Mouse (Mus musculus): ENCODE results near the gene Tmem231. TPM values are rescaled to one million over a fixed set of nuclear protein-coding genes. Genes with fewer than 3 reads are reported as not detected.

Tmem231 gene
- polyA plus RNA-seq, 1 experiment from 2014 or later, result 19.6 TPM

DNA sequence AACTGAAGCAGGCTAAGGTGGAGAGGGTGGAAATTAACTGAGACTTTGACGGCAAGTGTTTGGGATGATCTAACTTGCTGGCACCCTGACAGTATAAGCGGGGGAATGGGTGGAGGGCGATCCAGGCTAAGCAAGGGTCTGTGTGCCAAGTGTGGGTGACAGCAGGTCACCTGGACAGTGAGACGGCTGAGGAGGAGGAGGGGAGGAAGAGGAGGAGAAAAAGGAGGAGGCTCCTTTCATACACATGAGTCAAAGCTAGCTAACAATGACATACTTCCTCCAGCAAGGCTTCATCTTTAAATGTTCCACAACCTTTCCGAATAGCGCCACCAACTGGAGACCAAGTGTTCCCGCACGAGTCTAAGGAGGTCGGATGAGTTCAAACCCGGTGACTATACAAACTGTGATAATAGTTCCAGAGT lies 10.3 kb downstream of the Tmem231 start:
- ATAC-seq (ENCODE audit: low read depth), result peak; percentile 59; the same call in 1 of the 2 replicates
- H3K9me3 ChIP-seq (ENCODE audit: control insufficient read depth, low read length), result no peaks in the 10 kb centered on the region
- no peaks in the 10 kb centered on the region for H3K27me3 ChIP-seq (ENCODE audit: control insufficient read depth, insufficient read depth, low read depth, low read length)
- peak overlapping the region; percentile 15; the same call in 1 of the 2 replicates for H3K4me3 ChIP-seq (ENCODE audit: low read length)
- H3K9ac ChIP-seq (ENCODE audit: low read length), result 0 out of 2 replicates have a peak overlapping the region, but pooled peaks have one; percentile 43
- 0 out of 2 replicates have a peak, but pooled peaks cover 2% of the 10 kb centered on the region for H3K36me3 ChIP-seq (ENCODE audit: control insufficient read depth, insufficient read depth, low read length)
- H3K4me1 ChIP-seq (replicated peaks; ENCODE audit: control insufficient read depth, insufficient read depth, low read length), result peaks cover 3% of the 10 kb centered on the region; the same call in 1 of the 2 replicates
- 17% methylated on average over 10 of the region's 10 CpGs for WGBS
- peak overlapping the region; percentile 31 for H3K4me2 ChIP-seq (ENCODE audit: low read depth, low read length)
- no peak overlapping the region for H3K27ac ChIP-seq (ENCODE audit: low read length)

GRCm38 (mm10) chr8:111920971-111921370 lies 12.7 kb downstream of the Tmem231 start:
- Histone ChIP-seq H3K27ac (ENCODE audit: low read length) (no peak overlapping the region), H3K4me2 (ENCODE audit: low read depth, low read length) (no peak overlapping the region)
- WGBS, result 69% methylated on average over 4 of the region's 4 CpGs

DNA sequence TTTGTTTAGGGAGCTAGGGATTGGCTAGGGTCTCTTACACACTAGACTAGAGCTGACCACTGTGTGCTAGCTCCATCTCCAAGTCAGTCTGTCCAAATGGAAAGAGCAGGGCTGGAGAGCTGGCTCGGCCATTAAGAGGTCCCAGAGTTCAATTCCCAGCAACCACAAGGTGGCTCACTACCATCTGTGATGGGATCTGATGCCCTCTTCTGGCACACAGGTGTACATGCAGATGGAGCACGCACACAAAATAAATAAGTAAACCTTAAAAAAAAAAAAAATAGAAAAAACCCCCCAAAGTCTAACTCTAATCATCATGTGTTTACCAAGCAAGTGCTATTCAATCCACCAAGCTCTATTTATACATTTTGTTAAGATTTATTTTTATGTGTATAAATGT lies 14.0 kb downstream of the Tmem231 start:
- H3K36me3 ChIP-seq (ENCODE audit: control insufficient read depth, insufficient read depth, low read length), result 0 out of 2 replicates have a peak, but pooled peaks cover 4% of the 10 kb centered on the region
- ATAC-seq (ENCODE audit: low read depth), result no peak
- H3K9ac ChIP-seq (ENCODE audit: low read length), result no peak overlapping the region
- no peak overlapping the region for H3K4me2 ChIP-seq (ENCODE audit: low read depth, low read length)
- no peak overlapping the region for H3K4me3 ChIP-seq (ENCODE audit: low read length)
- H3K27ac ChIP-seq (ENCODE audit: low read length), result no peak overlapping the region
- no peaks in the 10 kb centered on the region for H3K9me3 ChIP-seq (ENCODE audit: control insufficient read depth, low read length)
- peaks cover 3% of the 10 kb centered on the region; the same call in 1 of the 2 replicates for H3K4me1 ChIP-seq (replicated peaks; ENCODE audit: control insufficient read depth, insufficient read depth, low read length)
- H3K27me3 ChIP-seq (ENCODE audit: control insufficient read depth, insufficient read depth, low read depth, low read length), result no peaks in the 10 kb centered on the region
- 83% methylated on average over 2 of the region's 2 CpGs for WGBS

More at GRCm38 (mm10) chr8:111920971-111921370, 12.7 kb downstream of the Tmem231 start:
- Histone ChIP-seq H3K27me3 (ENCODE audit: control insufficient read depth, insufficient read depth, low read depth, low read length) (no peaks in the 10 kb centered on the region), H3K4me3 (ENCODE audit: low read length) (no peak overlapping the region), H3K9me3 (ENCODE audit: control insufficient read depth, low read length) (no peaks in the 10 kb centered on the region), H3K36me3 (ENCODE audit: control insufficient read depth, insufficient read depth, low read length) (0 out of 2 replicates have a peak, but pooled peaks cover 4% of the 10 kb centered on the region), H3K9ac (ENCODE audit: low read length) (no peak overlapping the region), H3K4me1 (replicated peaks; ENCODE audit: control insufficient read depth, insufficient read depth, low read length) (peaks cover 3% of the 10 kb centered on the region; the same call in 1 of the 2 replicates)
- ATAC-seq (ENCODE audit: low read depth), result no peak

DNA sequence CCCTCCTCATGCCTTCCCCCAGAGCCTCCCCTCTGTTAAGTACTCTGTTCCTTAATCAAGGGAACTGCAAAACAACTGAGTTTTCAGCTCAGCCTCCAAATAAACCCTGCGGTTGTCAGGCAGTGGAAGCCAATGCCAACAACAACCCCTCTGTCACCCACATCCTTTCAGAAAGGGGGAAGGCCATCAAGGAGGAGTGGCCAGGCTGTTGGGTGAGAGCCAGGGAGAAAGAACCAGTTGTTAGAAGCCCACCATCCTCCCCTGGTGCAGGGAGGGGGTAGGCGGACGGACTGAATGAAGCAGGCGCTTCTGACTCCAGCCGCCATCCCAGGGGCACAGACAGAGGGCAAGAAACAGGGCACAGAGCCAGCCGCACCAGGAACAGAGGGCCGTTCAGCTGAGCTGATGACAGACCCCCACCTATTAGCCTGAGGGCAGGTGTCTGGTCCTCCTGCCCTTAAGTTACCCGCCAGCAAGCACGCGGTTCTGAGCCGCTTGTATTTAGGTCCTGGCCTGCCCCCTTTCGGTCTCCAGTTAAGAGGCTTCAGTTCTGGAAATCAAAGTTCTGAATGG lies 20.7 kb downstream of the Tmem231 start:
- Histone ChIP-seq H3K27ac (ENCODE audit: low read length) (no peak overlapping the region), H3K4me1 (replicated peaks; ENCODE audit: control insufficient read depth, insufficient read depth, low read length) (peaks cover 2% of the 10 kb centered on the region; the same call in 1 of the 2 replicates), H3K27me3 (ENCODE audit: control insufficient read depth, insufficient read depth, low read depth, low read length) (peaks cover 11% of the 10 kb centered on the region), H3K9me3 (ENCODE audit: control insufficient read depth, low read length) (no peaks in the 10 kb centered on the region), H3K9ac (ENCODE audit: low read length) (no peak overlapping the region), H3K36me3 (ENCODE audit: control insufficient read depth, insufficient read depth, low read length) (no peaks in the 10 kb centered on the region), H3K4me2 (ENCODE audit: low read depth, low read length) (no peak overlapping the region), H3K4me3 (ENCODE audit: low read length) (no peak overlapping the region)
- 46% methylated on average over 12 of the region's 12 CpGs for WGBS
- peak; percentile 53; the same call in 1 of the 2 replicates for ATAC-seq (ENCODE audit: low read depth)

- Histone ChIP-seq H3K4me1 (replicated peaks; ENCODE audit: control insufficient read depth, insufficient read depth, low read length) (peaks cover 4% of the 10 kb centered on the region; the same call in 1 of the 2 replicates), H3K4me3 (ENCODE audit: low read length) (no peak overlapping the region), H3K9ac (ENCODE audit: low read length) (no peak overlapping the region), H3K9me3 (ENCODE audit: control insufficient read depth, low read length) (no peaks in the 10 kb centered on the region), H3K27me3 (ENCODE audit: control insufficient read depth, insufficient read depth, low read depth, low read length) (peaks cover 11% of the 10 kb centered on the region), H3K4me2 (ENCODE audit: low read depth, low read length) (no peak overlapping the region), H3K27ac (ENCODE audit: low read length) (no peak overlapping the region), H3K36me3 (ENCODE audit: control insufficient read depth, insufficient read depth, low read length) (no peaks in the 10 kb centered on the region)
- no peak for ATAC-seq (ENCODE audit: low read depth)
- 55% methylated on average over 7 of the region's 7 CpGs for WGBS
These were observed 22.1 kb downstream of the Tmem231 start for GRCm38 (mm10) chr8:111911572-111911971.

- peak within 1 kb of the TSS; percentile 47 for H3K4me3 ChIP-seq (ENCODE audit: low read length)
- peak within 1 kb of the TSS; percentile 59 for H3K4me2 ChIP-seq (ENCODE audit: low read depth, low read length)
- peak; percentile 67; the same call in 1 of the 2 replicates for ATAC-seq (ENCODE audit: low read depth)
- no peak within 1 kb of the TSS for H3K27ac ChIP-seq (ENCODE audit: low read length)
- WGBS, result 4% methylated on average over 47 of the region's 47 CpGs
- H3K27me3 ChIP-seq (ENCODE audit: control insufficient read depth, insufficient read depth, low read depth, low read length), result peaks cover 11% of the 10 kb centered on the region
- H3K9ac ChIP-seq (ENCODE audit: low read length), result peak within 1 kb of the TSS; percentile 66
- H3K36me3 ChIP-seq (ENCODE audit: control insufficient read depth, insufficient read depth, low read length), result no peaks in the 10 kb centered on the region
- H3K9me3 ChIP-seq (ENCODE audit: control insufficient read depth, low read length), result no peaks in the 10 kb centered on the region
- H3K4me1 ChIP-seq (replicated peaks; ENCODE audit: control insufficient read depth, insufficient read depth, low read length), result peaks cover 4% of the 10 kb centered on the region; the same call in 1 of the 2 replicates
These were observed 23.8 kb downstream of the Tmem231 start, which contains the start of gene Chst5 for GRCm38 (mm10) chr8:111909621-111910450. Gene Chst5 (minus strand): TSS chr8:111910447.

DNA sequence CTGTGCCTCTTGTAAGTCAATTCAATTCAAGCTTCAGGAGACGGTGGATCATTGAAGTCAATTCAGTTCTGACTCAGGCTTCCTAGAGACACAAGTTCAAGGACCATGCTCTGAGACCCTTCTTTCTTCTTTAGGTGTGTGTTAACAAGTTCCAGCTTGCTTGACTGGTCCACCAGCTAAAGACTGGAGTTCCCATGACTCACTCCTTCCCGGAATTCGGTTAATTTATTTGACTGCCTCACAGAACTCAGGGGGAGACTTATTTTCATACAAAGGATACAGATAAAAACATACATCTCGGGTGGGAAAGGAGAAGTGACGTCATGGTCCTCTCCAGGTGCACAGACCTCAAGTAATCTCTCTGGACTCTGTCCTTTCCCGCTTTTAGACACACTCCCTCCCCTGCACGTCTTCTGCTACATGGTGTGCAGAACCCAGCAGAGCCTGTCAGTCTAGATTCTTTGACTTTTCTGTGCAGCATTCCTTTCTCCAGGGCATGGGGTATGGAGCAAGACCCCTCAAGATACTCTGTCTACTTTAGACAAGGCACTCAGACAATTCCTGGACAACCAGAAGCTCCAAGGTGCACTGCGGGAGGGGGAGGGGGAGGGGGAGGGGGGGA lies 28.1 kb downstream of the Tmem231 start:
- H3K4me3 ChIP-seq (ENCODE audit: low read length), result no peak overlapping the region
- no peaks in the 10 kb centered on the region for H3K9me3 ChIP-seq (ENCODE audit: control insufficient read depth, low read length)
- ATAC-seq (ENCODE audit: low read depth), result peak; percentile 92
- 29% methylated on average over 7 of the region's 8 CpGs for WGBS
- peaks cover 4% of the 10 kb centered on the region; the same call in 1 of the 2 replicates for H3K4me1 ChIP-seq (replicated peaks; ENCODE audit: control insufficient read depth, insufficient read depth, low read length)
- H3K9ac ChIP-seq (ENCODE audit: low read length), result no peak overlapping the region; the same call in 1 of the 2 replicates
- H3K27me3 ChIP-seq (ENCODE audit: control insufficient read depth, insufficient read depth, low read depth, low read length), result peaks cover 10% of the 10 kb centered on the region
- no peak overlapping the region for H3K4me2 ChIP-seq (ENCODE audit: low read depth, low read length)
- H3K27ac ChIP-seq (ENCODE audit: low read length), result peak overlapping the region; percentile 61
- no peaks in the 10 kb centered on the region for H3K36me3 ChIP-seq (ENCODE audit: control insufficient read depth, insufficient read depth, low read length)

- no peaks in the 10 kb centered on the region for H3K36me3 ChIP-seq (ENCODE audit: control insufficient read depth, insufficient read depth, low read length)
- no peaks in the 10 kb centered on the region for H3K9me3 ChIP-seq (ENCODE audit: control insufficient read depth, low read length)
- H3K4me2 ChIP-seq (ENCODE audit: low read depth, low read length), result no peak overlapping the region
- no peak overlapping the region for H3K27ac ChIP-seq (ENCODE audit: low read length)
- H3K27me3 ChIP-seq (ENCODE audit: control insufficient read depth, insufficient read depth, low read depth, low read length), result no peaks in the 10 kb centered on the region
- H3K4me1 ChIP-seq (replicated peaks; ENCODE audit: control insufficient read depth, insufficient read depth, low read length), result 0 out of 2 replicates have a peak, but pooled peaks cover 2% of the 10 kb centered on the region
- H3K9ac ChIP-seq (ENCODE audit: low read length), result no peak overlapping the region
- 9% methylated on average over 5 of the region's 5 CpGs for WGBS
- no peak overlapping the region for H3K4me3 ChIP-seq (ENCODE audit: low read length)
- no peak for ATAC-seq (ENCODE audit: low read depth)
These were observed 31.6 kb downstream of the Tmem231 start for GRCm38 (mm10) chr8:111902080-111902479.

Measured in lung, embryonic 16.5 days (tissue).